Mouse (Mus musculus): ENCODE data around the gene Meis1. TPM values are rescaled to one million over a fixed set of nuclear protein-coding genes. Genes with fewer than 3 reads are reported as not detected.

The Meis1 gene
- polyA plus RNA-seq, 1 experiment from 2014 or later: 191 TPM

- peak overlapping the region; percentile 92 for H3K4me2 ChIP-seq (replicated peaks)
- H3K27ac ChIP-seq: peak overlapping the region; percentile 90
- peak overlapping the region; percentile 77 for H3K4me3 ChIP-seq
- H3K36me3 ChIP-seq: peaks cover 17% of the 10 kb centered on the region; the same call in 1 of the 2 replicates
- no peaks in the 10 kb centered on the region for H3K27me3 ChIP-seq (replicated peaks)
- no peaks in the 10 kb centered on the region for H3K9me3 ChIP-seq
- H3K4me1 ChIP-seq: peaks cover 53% of the 10 kb centered on the region
- peak overlapping the region; percentile 100 for H3K9ac ChIP-seq
- WGBS: 11% methylated on average over 2 of the region's 2 CpGs
- ATAC-seq (ENCODE audit: low FRiP score, low read depth): no peak
Observed at GRCm38 (mm10) chr11:19012463-19013115, 6.2 kb downstream of the Meis1 start.

- Histone ChIP-seq H3K4me3 (peak overlapping the region; percentile 77), H3K27ac (peak overlapping the region; percentile 90; the same call in 1 of the 2 replicates), H3K27me3 (replicated peaks) (no peaks in the 10 kb centered on the region), H3K9me3 (no peaks in the 10 kb centered on the region), H3K9ac (peak overlapping the region; percentile 100), H3K4me1 (peaks cover 59% of the 10 kb centered on the region), H3K4me2 (replicated peaks) (peak overlapping the region; percentile 92), H3K36me3 (peaks cover 17% of the 10 kb centered on the region; the same call in 1 of the 2 replicates)
- 9% methylated on average over 2 of the region's 2 CpGs for WGBS
- no peak for ATAC-seq (ENCODE audit: low FRiP score, low read depth)
Observed at GRCm38 (mm10) chr11:19012001-19012400, 6.8 kb downstream of the Meis1 start.

GRCm38 (mm10) chr11:19011108-19011805 lies 7.5 kb downstream of the Meis1 start:
- H3K9ac ChIP-seq: peak overlapping the region; percentile 100
- peak overlapping the region; percentile 18 for H3K4me3 ChIP-seq
- 22% methylated on average over 9 of the region's 9 CpGs for WGBS
- H3K27ac ChIP-seq: no peak overlapping the region
- H3K36me3 ChIP-seq: peaks cover 17% of the 10 kb centered on the region; the same call in 1 of the 2 replicates
- H3K27me3 ChIP-seq (replicated peaks): no peaks in the 10 kb centered on the region
- peak overlapping the region; percentile 92 for H3K4me2 ChIP-seq (replicated peaks)
- H3K9me3 ChIP-seq: no peaks in the 10 kb centered on the region
- H3K4me1 ChIP-seq: peaks cover 62% of the 10 kb centered on the region
- no peak for ATAC-seq (ENCODE audit: low FRiP score, low read depth)

GRCm38 (mm10) chr11:19010396-19010811 lies 8.4 kb downstream of the Meis1 start:
- Histone ChIP-seq H3K4me2 (replicated peaks) (peak overlapping the region; percentile 92), H3K36me3 (peaks cover 17% of the 10 kb centered on the region; the same call in 1 of the 2 replicates), H3K9ac (peak overlapping the region; percentile 100), H3K27ac (peak overlapping the region; percentile 51; the same call in 1 of the 2 replicates), H3K27me3 (replicated peaks) (no peaks in the 10 kb centered on the region), H3K9me3 (no peaks in the 10 kb centered on the region), H3K4me3 (peak overlapping the region; percentile 34), H3K4me1 (peaks cover 67% of the 10 kb centered on the region)
- ATAC-seq (ENCODE audit: low FRiP score, low read depth): no peak
- WGBS: 4% methylated on average over 14 of the region's 14 CpGs

- Histone ChIP-seq H3K9me3 (no peaks in the 10 kb centered on the region), H3K27me3 (replicated peaks) (no peaks in the 10 kb centered on the region), H3K4me1 (peaks cover 67% of the 10 kb centered on the region), H3K9ac (peak overlapping the region; percentile 100), H3K4me2 (replicated peaks) (peak overlapping the region; percentile 92), H3K27ac (peak overlapping the region; percentile 51; the same call in 1 of the 2 replicates), H3K4me3 (peak overlapping the region; percentile 34), H3K36me3 (peaks cover 16% of the 10 kb centered on the region; the same call in 1 of the 2 replicates)
- no peak for ATAC-seq (ENCODE audit: low FRiP score, low read depth)
- WGBS: 15% methylated on average over 17 of the region's 17 CpGs
Observed at GRCm38 (mm10) chr11:19009536-19010395, 9.0 kb downstream of the Meis1 start.

GRCm38 (mm10) chr11:19008610-19009384 lies 10.0 kb downstream of the Meis1 start:
- Histone ChIP-seq H3K4me2 (replicated peaks) (peak overlapping the region; percentile 92), H3K36me3 (peaks cover 7% of the 10 kb centered on the region; the same call in 1 of the 2 replicates), H3K9me3 (no peaks in the 10 kb centered on the region), H3K27ac (peak overlapping the region; percentile 60; the same call in 1 of the 2 replicates), H3K9ac (peak overlapping the region; percentile 100), H3K4me1 (peaks cover 66% of the 10 kb centered on the region), H3K27me3 (replicated peaks) (no peaks in the 10 kb centered on the region), H3K4me3 (peak overlapping the region; percentile 34)
- ATAC-seq (ENCODE audit: low FRiP score, low read depth): no peak
- 17% methylated on average over 13 of the region's 13 CpGs for WGBS

GRCm38 (mm10) chr11:19007541-19008424 lies 11.0 kb downstream of the Meis1 start:
- peaks cover 3% of the 10 kb centered on the region; the same call in 1 of the 2 replicates for H3K36me3 ChIP-seq
- peaks cover 59% of the 10 kb centered on the region for H3K4me1 ChIP-seq
- ATAC-seq (ENCODE audit: low FRiP score, low read depth): peak; percentile 34; the same call in 1 of the 2 replicates
- 8% methylated on average over 45 of the region's 45 CpGs for WGBS
- peak overlapping the region; percentile 75 for H3K9ac ChIP-seq
- H3K27me3 ChIP-seq (replicated peaks): no peaks in the 10 kb centered on the region
- H3K9me3 ChIP-seq: no peaks in the 10 kb centered on the region
- peak overlapping the region; percentile 74; the same call in 1 of the 2 replicates for H3K27ac ChIP-seq
- peak overlapping the region; percentile 37 for H3K4me3 ChIP-seq
- peak overlapping the region; percentile 92 for H3K4me2 ChIP-seq (replicated peaks)

GRCm38 (mm10) chr11:19007068-19007467 lies 11.7 kb downstream of the Meis1 start:
- Histone ChIP-seq H3K36me3 (peaks cover 3% of the 10 kb centered on the region; the same call in 1 of the 2 replicates), H3K4me3 (no peak overlapping the region), H3K9me3 (no peaks in the 10 kb centered on the region), H3K27ac (no peak overlapping the region), H3K4me2 (replicated peaks) (peak overlapping the region; percentile 92), H3K9ac (no peak overlapping the region), H3K4me1 (peaks cover 54% of the 10 kb centered on the region), H3K27me3 (replicated peaks) (no peaks in the 10 kb centered on the region)
- 39% methylated on average over 5 of the region's 5 CpGs for WGBS
- no peak for ATAC-seq (ENCODE audit: low FRiP score, low read depth)

GRCm38 (mm10) chr11:19005913-19006693 lies 12.7 kb downstream of the Meis1 start:
- peak overlapping the region; percentile 28; the same call in 1 of the 2 replicates for H3K4me2 ChIP-seq (replicated peaks)
- no peaks in the 10 kb centered on the region for H3K27me3 ChIP-seq (replicated peaks)
- no peak overlapping the region for H3K9ac ChIP-seq
- peaks cover 3% of the 10 kb centered on the region; the same call in 1 of the 2 replicates for H3K36me3 ChIP-seq
- no peak overlapping the region for H3K27ac ChIP-seq
- H3K4me3 ChIP-seq: no peak overlapping the region
- ATAC-seq (ENCODE audit: low FRiP score, low read depth): no peak
- peaks cover 46% of the 10 kb centered on the region for H3K4me1 ChIP-seq
- no peaks in the 10 kb centered on the region for H3K9me3 ChIP-seq
- 45% methylated on average over 3 of the region's 3 CpGs for WGBS
